Mouse (Mus musculus) embryo, embryonic 11 days (tissue): ENCODE data around the gene Mapk3.

Source experiments
- DNase-seq: peaks from one replicate; pipeline ENCODE4 v3.0.0-alpha.2; 2015

Gene Mapk3

DNA sequence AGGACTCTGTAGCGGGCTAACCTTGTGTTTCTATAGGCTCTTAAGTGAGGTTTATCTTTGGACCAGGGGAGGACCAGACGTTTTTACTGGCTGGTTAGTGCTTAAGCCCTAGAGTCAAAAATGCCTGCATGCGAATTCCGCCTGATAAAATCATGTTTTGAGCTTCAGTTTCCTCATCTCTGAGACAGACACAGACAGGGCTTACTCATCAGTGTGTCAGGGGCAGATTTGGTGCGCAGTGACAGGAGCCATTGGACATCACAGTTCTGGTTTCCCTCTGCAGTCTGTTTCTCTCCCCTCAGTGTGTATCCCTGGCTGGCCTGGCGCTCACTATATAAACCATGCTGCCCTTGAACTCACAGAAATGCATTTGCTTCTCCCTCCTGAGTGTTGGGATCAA, 43.8 kb downstream of the Mapk3 start:
- no peak for DNase-seq

DNA sequence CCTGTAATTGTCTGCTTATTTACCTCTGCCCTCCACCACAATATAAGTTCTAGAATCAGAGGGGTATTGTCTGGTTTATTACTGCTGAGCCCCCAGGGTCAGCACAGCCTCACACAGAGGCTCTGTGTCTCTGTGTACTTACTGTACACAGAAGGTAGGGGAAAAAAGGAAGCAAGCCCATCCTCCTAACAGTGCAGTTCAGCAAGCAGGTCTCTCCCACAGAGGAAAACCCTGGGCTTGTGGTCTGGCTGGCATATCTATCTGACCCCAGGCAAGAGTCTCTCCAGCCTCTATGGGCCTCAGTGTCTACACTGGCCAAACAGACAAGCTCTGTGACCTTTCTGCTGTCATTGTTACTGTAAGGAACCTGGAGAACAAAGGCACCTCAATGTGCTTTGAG, 44.4 kb downstream of the Mapk3 start:
- DNase-seq, result no peak

DNA sequence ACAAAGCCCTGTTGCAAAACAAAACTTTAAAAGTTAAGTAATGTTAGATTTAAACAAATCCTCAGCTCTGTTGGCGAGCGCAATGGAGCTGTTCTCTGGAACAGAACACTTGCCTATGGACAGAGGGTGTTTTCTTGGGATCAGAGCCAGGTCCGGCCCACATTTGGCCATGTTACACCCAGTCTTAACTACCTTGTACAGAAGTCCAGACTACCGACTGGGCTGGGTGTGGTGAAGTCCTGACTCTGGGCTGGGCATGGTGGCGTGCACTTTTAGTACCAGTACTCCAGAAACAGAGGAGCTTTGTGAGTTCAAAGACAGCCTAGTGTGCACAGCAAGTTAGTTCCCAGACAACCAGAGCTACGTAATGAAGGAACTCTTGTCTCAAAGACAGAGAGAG, 47.6 kb downstream of the Mapk3 start:
- DNase-seq, result no peak

DNA sequence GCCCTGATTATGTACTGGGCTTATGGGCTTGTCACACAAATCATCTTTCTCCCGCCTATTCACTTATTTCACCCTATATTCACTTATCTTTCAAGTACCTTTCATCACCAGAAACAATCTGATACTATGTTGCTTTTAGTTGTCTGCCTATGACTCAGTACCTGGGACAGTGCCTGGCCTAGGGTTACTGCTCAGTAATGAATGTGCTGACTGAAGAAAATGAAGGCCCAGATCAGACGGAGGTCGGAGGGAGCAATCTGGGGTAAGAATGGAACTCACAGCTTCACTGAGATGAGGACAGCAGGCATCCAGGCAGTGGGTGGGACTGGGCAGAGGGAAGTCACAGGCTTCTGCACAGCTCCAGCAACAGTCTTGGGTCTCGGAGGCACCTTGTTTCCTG, 48.0 kb downstream of the Mapk3 start:
- no peak for DNase-seq

DNA sequence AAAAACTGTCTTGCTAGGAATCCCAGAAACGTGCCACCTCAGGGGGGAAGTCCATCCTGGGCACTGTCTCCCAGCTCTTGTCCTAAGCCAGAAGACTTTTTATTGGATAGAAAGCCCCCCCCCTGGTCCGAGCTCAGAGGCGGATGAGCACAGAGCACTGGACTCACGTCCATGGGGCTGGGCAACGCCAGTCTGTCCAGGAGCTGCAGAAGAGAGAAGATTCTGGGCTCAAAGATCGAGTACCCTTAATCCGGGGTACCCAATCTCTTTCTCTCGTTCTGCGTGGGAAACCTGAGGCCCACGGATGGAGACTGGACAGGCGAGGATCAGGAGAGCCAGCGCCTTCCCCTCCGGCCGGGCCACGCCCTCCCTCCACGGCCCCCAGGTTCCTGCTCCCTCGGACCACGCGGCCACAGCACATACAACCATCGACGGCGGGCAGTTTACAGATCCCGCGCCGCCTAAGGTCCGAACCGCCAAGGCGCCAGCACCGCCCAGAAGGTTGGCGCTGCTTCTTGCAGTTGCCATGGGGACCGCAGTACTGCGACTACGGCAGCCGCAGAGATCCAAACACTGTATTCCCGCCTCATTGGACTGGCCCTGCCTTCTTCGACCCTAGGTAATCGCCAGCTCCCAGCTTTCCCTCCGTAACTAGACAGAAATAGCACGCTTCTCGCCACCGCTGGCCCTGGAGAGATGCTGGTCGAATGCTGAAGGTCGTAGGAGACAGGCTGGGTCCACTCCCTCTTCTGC, 49.5 kb downstream of the Mapk3 start:
- peak; percentile 95 for DNase-seq

DNA sequence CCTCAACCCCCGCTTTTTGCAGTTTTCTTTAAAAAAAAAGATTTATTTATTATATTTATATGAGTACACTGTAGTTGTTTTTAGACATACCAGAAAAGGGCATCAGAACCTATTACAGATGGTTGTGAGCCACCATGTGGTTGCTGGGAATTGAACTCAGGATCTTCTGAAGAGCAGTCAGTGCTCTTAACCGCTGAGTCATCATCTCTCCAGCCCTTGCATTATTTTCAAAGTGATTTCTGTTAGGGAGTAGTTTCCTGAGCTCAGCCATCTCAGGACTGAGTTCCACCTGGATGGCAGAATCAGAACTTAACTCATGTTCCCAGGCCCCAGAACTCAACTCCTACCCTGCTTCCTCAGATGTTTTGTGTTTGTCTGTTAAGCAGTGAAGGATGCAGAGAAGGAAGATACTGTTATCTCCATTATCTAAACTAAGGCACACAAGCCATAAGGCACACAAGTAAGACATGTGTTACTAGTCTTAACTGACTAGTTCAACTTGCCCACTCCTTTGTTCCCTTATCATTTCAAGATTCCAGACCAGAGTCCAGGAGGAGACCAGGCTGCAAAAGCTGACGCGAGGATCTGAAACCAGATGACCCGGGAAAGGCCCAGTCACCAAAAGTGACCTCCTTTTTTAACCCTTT, 50.4 kb downstream of the Mapk3 start:
- no peak for DNase-seq
